In the genomic region with DNA sequence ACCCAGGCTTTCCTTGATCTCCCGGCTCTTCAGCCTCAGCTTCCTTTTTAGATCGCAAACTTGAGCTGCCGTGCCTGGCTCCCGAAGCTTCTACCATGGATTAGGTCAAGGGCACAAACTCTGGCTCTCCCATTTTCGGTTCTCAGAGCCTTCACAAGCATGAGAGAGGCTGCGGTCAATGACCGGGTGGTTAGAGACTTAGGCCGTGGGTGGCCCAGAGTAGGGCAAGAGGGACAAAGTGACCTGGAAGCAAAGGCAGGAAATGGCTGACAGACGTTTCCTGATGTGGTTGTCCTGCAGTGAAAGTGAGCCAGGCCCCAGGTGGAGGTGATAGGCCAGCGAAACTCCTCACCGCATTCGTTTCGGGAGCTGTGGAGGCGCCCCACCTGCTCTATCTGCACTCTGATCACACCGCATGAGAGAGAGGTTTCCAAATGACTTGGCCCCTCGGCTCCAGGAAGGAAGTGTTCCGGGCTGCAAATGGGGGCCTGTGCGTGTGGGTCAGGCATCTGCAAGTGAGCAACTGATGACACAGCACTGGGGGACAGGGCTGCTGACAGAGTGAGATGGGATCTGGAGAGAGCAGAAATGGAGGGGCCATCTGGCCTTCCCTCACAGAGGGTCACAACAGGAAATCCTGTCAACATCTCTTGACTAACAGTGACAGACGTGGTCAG, we compare ENCODE assay signal across 13 mouse cellular contexts. TPM values are rescaled to one million over a fixed set of nuclear protein-coding genes. Genes with fewer than 3 reads are reported as not detected.
DNase-seq lines count a peak whose midpoint lies in the region; ATAC-seq lines count a peak whose summit lies in the region.
"Had no signal": no experiment of that assay in that cellular context is flagged by ENCODE, and none has a peak within 500 bp of the region (broad histone marks: within the 10 kb centered on the region; RNA-seq: fewer than 3 reads in every experiment).

No protein-coding gene starts in this region.

- ATAC-seq in hindbrain, embryonic 11.5 days (ENCODE audit: low FRiP score) = no peak
- ATAC-seq: forebrain, embryonic 15.5 days had no signal

- 75% methylated on average over 19 of the region's 19 CpGs for WGBS in hindbrain, embryonic 10.5 days
- WGBS in hindbrain, embryonic 11.5 days = 69% methylated on average over 19 of the region's 19 CpGs
- 67% methylated on average over 19 of the region's 19 CpGs for WGBS in limb, embryonic 10.5 days

- H3K27ac ChIP-seq in hindbrain, embryonic 10.5 days = no peak overlapping the region
- H3K27ac ChIP-seq in hindbrain, embryonic 11.5 days (ENCODE audit: low read depth, low read length) = no peak overlapping the region
- 0 out of 2 replicates have a peak overlapping the region, but pooled peaks have one; percentile 46 for H3K27ac ChIP-seq in limb, embryonic 10.5 days
- H3K27ac ChIP-seq: forebrain, embryonic 15.5 days had no signal

- H3K4me2 ChIP-seq in hindbrain, embryonic 11.5 days (replicated peaks; ENCODE audit: low read depth, low read length) = no peak overlapping the region
- H3K4me2 ChIP-seq: forebrain, embryonic 15.5 days had no signal

- H3K9ac ChIP-seq in hindbrain, embryonic 11.5 days (ENCODE audit: low read depth, low read length) = no peak overlapping the region
- H3K9ac ChIP-seq: forebrain, embryonic 15.5 days had no signal

- H3K27me3 ChIP-seq in hindbrain, embryonic 10.5 days (ENCODE audit: insufficient read depth, poor library complexity, severe bottlenecking) = no peaks in the 10 kb centered on the region
- no peaks in the 10 kb centered on the region for H3K27me3 ChIP-seq in hindbrain, embryonic 11.5 days (ENCODE audit: control insufficient read depth, insufficient read depth, low read length)
- no peaks in the 10 kb centered on the region for H3K27me3 ChIP-seq in limb, embryonic 10.5 days (ENCODE audit: low read depth, poor library complexity, severe bottlenecking)
- no peaks in the 10 kb centered on the region for H3K27me3 ChIP-seq in splenic B cell, adult 2 months (ENCODE audit: control insufficient read depth, insufficient read depth, low read length, poor library complexity, severe bottlenecking)
- H3K27me3 ChIP-seq: forebrain, embryonic 15.5 days had no signal

- H3K4me1 ChIP-seq in hindbrain, embryonic 10.5 days (replicated peaks) = peaks cover 17% of the 10 kb centered on the region
- no peaks in the 10 kb centered on the region for H3K4me1 ChIP-seq in hindbrain, embryonic 11.5 days (replicated peaks; ENCODE audit: control insufficient read depth, insufficient read depth, low read length)
- peaks cover 43% of the 10 kb centered on the region for H3K4me1 ChIP-seq in limb, embryonic 10.5 days
- H3K4me1 ChIP-seq: forebrain, embryonic 15.5 days had no signal

- peak; percentile 12 for DNase-seq in hindbrain, embryonic 10.5 days (ENCODE audit: low spot score)
- DNase-seq in hindbrain, embryonic 11.5 days (ENCODE audit: low spot score) = no peak
- peak; percentile 14 for DNase-seq in MN1 (ENCODE audit: low spot score)
- no peak for DNase-seq in limb, embryonic 10.5 days (ENCODE audit: low spot score)
- peak; percentile 55 for DNase-seq in splenic B cell, adult 2 months (ENCODE audit: low read depth, low spot score)
- no peak for DNase-seq in layer of hippocampus, adult 9-10 months (ENCODE audit: low spot score)
- no peak for DNase-seq in layer of hippocampus, postnatal 36 days
- DNase-seq in layer of hippocampus, postnatal 25 days (ENCODE audit: extremely low spot score in 1 of 2, low spot score in 1 of 2) = no peak
- DNase-seq: cerebellum, adult 2 months; kidney, adult 8-10 months; right cerebral cortex, postnatal 14 days had no signal

- H3K4me3 ChIP-seq in hindbrain, embryonic 10.5 days = no peak overlapping the region
- no peak overlapping the region for H3K4me3 ChIP-seq in hindbrain, embryonic 11.5 days (ENCODE audit: low read depth, low read length)
- H3K4me3 ChIP-seq in limb, embryonic 10.5 days = no peak overlapping the region
- H3K4me3 ChIP-seq: forebrain, embryonic 15.5 days had no signal

- no peaks in the 10 kb centered on the region for H3K36me3 ChIP-seq in hindbrain, embryonic 10.5 days
- H3K36me3 ChIP-seq in hindbrain, embryonic 11.5 days (ENCODE audit: control insufficient read depth, insufficient read depth, low read length) = no peaks in the 10 kb centered on the region
- H3K36me3 ChIP-seq in limb, embryonic 10.5 days = no peaks in the 10 kb centered on the region
- H3K36me3 ChIP-seq in splenic B cell, adult 2 months (ENCODE audit: control insufficient read depth, insufficient read depth, low read length, poor library complexity, severe bottlenecking) = no peaks in the 10 kb centered on the region
- H3K36me3 ChIP-seq: forebrain, embryonic 15.5 days had no signal

- H3K9me3 ChIP-seq in hindbrain, embryonic 10.5 days = no peaks in the 10 kb centered on the region
- H3K9me3 ChIP-seq in hindbrain, embryonic 11.5 days (ENCODE audit: control insufficient read depth, low read length) = no peaks in the 10 kb centered on the region
- H3K9me3 ChIP-seq in limb, embryonic 10.5 days (replicated peaks) = no peaks in the 10 kb centered on the region
- H3K9me3 ChIP-seq: forebrain, embryonic 15.5 days had no signal

RNA-seq across cellular contexts. Expression of gene Cxcr5, which starts 23.9 kb away (rescaled TPM):
- not detected in 2 replicates for polyA plus RNA-seq in hindbrain, embryonic 10.5 days (2016; fragmentation: Nextera tagmentation; extraction: Ambion mirVana)
- polyA plus RNA-seq in hindbrain, embryonic 11.5 days (2014; fragmentation: Nextera tagmentation; extraction: Ambion mirVana) = 0.11 and 0.48 TPM in 2 replicates
- polyA plus RNA-seq in limb, embryonic 10.5 days (2016; fragmentation: Nextera tagmentation; extraction: Ambion mirVana) = not detected in 2 replicates
- not detected for total RNA-seq in layer of hippocampus, postnatal 36 days (2021)
- not detected for total RNA-seq in layer of hippocampus, postnatal 25 days (2021)
- total RNA-seq: MEL had no signal
- polyA plus RNA-seq: forebrain, embryonic 15.5 days had no signal

RNA-seq across cellular contexts. Expression of gene Bcl9l, which starts 55.1 kb away (rescaled TPM):
- 4.6 and 7.3 TPM in 2 replicates for polyA plus RNA-seq in hindbrain, embryonic 10.5 days (2016; fragmentation: Nextera tagmentation; extraction: Ambion mirVana)
- polyA plus RNA-seq in hindbrain, embryonic 11.5 days (2014; fragmentation: Nextera tagmentation; extraction: Ambion mirVana) = 8.6 and 10.1 TPM in 2 replicates
- 9.0 and 12.1 TPM in 2 replicates for polyA plus RNA-seq in limb, embryonic 10.5 days (2016; fragmentation: Nextera tagmentation; extraction: Ambion mirVana)
- total RNA-seq in layer of hippocampus, postnatal 36 days (2021) = 10 to 100 TPM; 70.9 to 75.7 TPM
- 10 to 100 TPM; 59.2 to 78.1 TPM for total RNA-seq in layer of hippocampus, postnatal 25 days (2021)

Comparison
In these comparisons a context has a peak if more than half of its experiments do, and no peak if none do; other contexts are left out.
1. DNase-seq: peak in hindbrain, embryonic 10.5 days (single experiment), MN1 (single experiment) and splenic B cell, adult 2 months (single experiment); none in hindbrain, embryonic 11.5 days (single experiment), limb, embryonic 10.5 days (single experiment), layer of hippocampus, adult 9-10 months (single experiment), layer of hippocampus, postnatal 36 days (0 of 2) and layer of hippocampus, postnatal 25 days (0 of 2).